Mouse (Mus musculus) midbrain, embryonic 10.5 days (tissue): ENCODE results near the gene Syt9. TPM values are rescaled to one million over a fixed set of nuclear protein-coding genes. Genes with fewer than 3 reads are reported as not detected.

Source experiments
- DNase-seq: peaks from one replicate; pipeline ENCODE4 v3.0.0-alpha.2; 2017; ENCODE audit warnings: low spot score
- H3K27ac ChIP-seq: fragments of 300-500 bp; sonication (generic); replicated peaks from 2 replicates; pipeline ENCODE4 v1.5.1; 2016; ENCODE audit warnings: mild to moderate bottlenecking
- H3K27me3 ChIP-seq: fragments of 300-500 bp; sonication (generic); 2 replicates; pipeline ENCODE4 v1.6.1; 2016; ENCODE audit warnings: low read depth, mild to moderate bottlenecking; ENCODE audit not compliant: poor library complexity, severe bottlenecking
- H3K36me3 ChIP-seq: fragments of 300-500 bp; sonication (generic); 2 replicates; pipeline ENCODE4 v1.6.1; 2016; ENCODE audit warnings: mild to moderate bottlenecking, moderate library complexity
- H3K4me1 ChIP-seq: fragments of 300-500 bp; sonication (generic); 2 replicates; pipeline ENCODE4 v1.6.1; 2016
- H3K4me3 ChIP-seq: fragments of 300-500 bp; sonication (generic); 2 replicates; pipeline ENCODE4 v1.5.1; 2016; ENCODE audit warnings: mild to moderate bottlenecking, moderate library complexity
- H3K9me3 ChIP-seq: fragments of 300-500 bp; sonication (generic); replicated peaks from 2 replicates; pipeline ENCODE4 v1.6.1; 2016; ENCODE audit warnings: mild to moderate bottlenecking
- WGBS: fragments of 180-500 bp; shearing (Covaris S2); methylation state at CpG from one replicate; pipeline ENCODE4 v1.1.7; 2016; 5-methylcytosine and 5-hydroxymethylcytosine counted together
- polyA plus RNA-seq: library from polyadenylated mRNA; unstranded; fragments of >200 nt; fragmentation: Nextera tagmentation; extraction: Ambion mirVana; gene quantifications from 2 replicates; pipeline ENCODE4 v1.2.1, GENCODE M21; 2016

Gene Syt9
- 2.8 and 3.0 TPM in 2 replicates for polyA plus RNA-seq

- Histone ChIP-seq H3K36me3 (no peaks in the 10 kb centered on the region), H3K4me3 (peak within 1 kb of the TSS; percentile 77), H3K27ac (peak within 1 kb of the TSS; percentile 84), H3K9me3 (no peaks in the 10 kb centered on the region), H3K27me3 (peaks cover 67% of the 10 kb centered on the region), H3K4me1 (peaks cover 12% of the 10 kb centered on the region)
- DNase-seq: peak; percentile 56
- WGBS: under 1% methylated on average over 93 of the region's 102 CpGs
These were observed at the start of gene Syt9 for GRCm38 (mm10) chr7:107370232-107371125. Syt9 (plus strand) TSS chr7:107370728.

- Histone ChIP-seq H3K27ac (no peak overlapping the region), H3K4me1 (no peaks in the 10 kb centered on the region), H3K27me3 (no peaks in the 10 kb centered on the region), H3K4me3 (no peak overlapping the region), H3K9me3 (no peaks in the 10 kb centered on the region), H3K36me3 (no peaks in the 10 kb centered on the region)
- 91% methylated on average over 5 of the region's 5 CpGs for WGBS
- DNase-seq: no peak
These were observed 31.5 kb upstream of the Syt9 start for GRCm38 (mm10) chr7:107339013-107339412.

GRCm38 (mm10) chr7:107339560-107340057 is 30.9 kb upstream of the Syt9 start:
- Histone ChIP-seq H3K36me3 (no peaks in the 10 kb centered on the region), H3K27ac (no peak overlapping the region), H3K9me3 (no peaks in the 10 kb centered on the region), H3K27me3 (no peaks in the 10 kb centered on the region), H3K4me3 (no peak overlapping the region), H3K4me1 (no peaks in the 10 kb centered on the region)
- no peak for DNase-seq
- 54% methylated on average over 3 of the region's 3 CpGs for WGBS

GRCm38 (mm10) chr7:107340221-107340620 is 30.3 kb upstream of the Syt9 start:
- 78% methylated on average over 1 of the region's 1 CpGs for WGBS
- Histone ChIP-seq H3K27me3 (no peaks in the 10 kb centered on the region), H3K27ac (no peak overlapping the region), H3K9me3 (no peaks in the 10 kb centered on the region), H3K4me3 (no peak overlapping the region), H3K4me1 (no peaks in the 10 kb centered on the region), H3K36me3 (no peaks in the 10 kb centered on the region)
- DNase-seq: no peak

GRCm38 (mm10) chr7:107341519-107342190 is 28.9 kb upstream of the Syt9 start:
- WGBS: 69% methylated on average over 8 of the region's 8 CpGs
- no peak for DNase-seq
- H3K4me3 ChIP-seq: no peak overlapping the region
- no peak overlapping the region for H3K27ac ChIP-seq
- H3K27me3 ChIP-seq: no peaks in the 10 kb centered on the region
- no peaks in the 10 kb centered on the region for H3K36me3 ChIP-seq
- H3K9me3 ChIP-seq: no peaks in the 10 kb centered on the region
- H3K4me1 ChIP-seq: no peaks in the 10 kb centered on the region

GRCm38 (mm10) chr7:107349201-107349600 is 21.3 kb upstream of the Syt9 start:
- Histone ChIP-seq H3K4me1 (no peaks in the 10 kb centered on the region), H3K36me3 (no peaks in the 10 kb centered on the region), H3K4me3 (no peak overlapping the region), H3K27ac (no peak overlapping the region), H3K27me3 (no peaks in the 10 kb centered on the region), H3K9me3 (no peaks in the 10 kb centered on the region)
- DNase-seq: no peak
- 79% methylated on average over 1 of the region's 1 CpGs for WGBS

GRCm38 (mm10) chr7:107362153-107362552 is 8.4 kb upstream of the Syt9 start:
- DNase-seq: no peak

GRCm38 (mm10) chr7:107362634-107363033 is 7.9 kb upstream of the Syt9 start:
- H3K9me3 ChIP-seq: no peaks in the 10 kb centered on the region
- H3K36me3 ChIP-seq: no peaks in the 10 kb centered on the region
- H3K4me3 ChIP-seq: no peak overlapping the region
- H3K27ac ChIP-seq: no peak overlapping the region
- 79% methylated on average over 3 of the region's 3 CpGs for WGBS
- no peaks in the 10 kb centered on the region for H3K4me1 ChIP-seq
- H3K27me3 ChIP-seq: peaks cover 4% of the 10 kb centered on the region; the same call in 1 of the 2 replicates
- DNase-seq: no peak

More at GRCm38 (mm10) chr7:107362153-107362552, 8.4 kb upstream of the Syt9 start:
- H3K36me3 ChIP-seq: no peaks in the 10 kb centered on the region
- WGBS: 93% methylated on average over 3 of the region's 3 CpGs
- H3K9me3 ChIP-seq: no peaks in the 10 kb centered on the region
- H3K4me3 ChIP-seq: no peak overlapping the region
- H3K27ac ChIP-seq: no peak overlapping the region
- H3K27me3 ChIP-seq: no peaks in the 10 kb centered on the region
- no peaks in the 10 kb centered on the region for H3K4me1 ChIP-seq

- H3K27me3 ChIP-seq: peaks cover 67% of the 10 kb centered on the region
- 2% methylated on average over 45 of the region's 45 CpGs for WGBS
- peak overlapping the region; percentile 84 for H3K27ac ChIP-seq
- peak overlapping the region; percentile 77 for H3K4me3 ChIP-seq
- peak; percentile 63 for DNase-seq
- no peaks in the 10 kb centered on the region for H3K36me3 ChIP-seq
- no peaks in the 10 kb centered on the region for H3K9me3 ChIP-seq
- H3K4me1 ChIP-seq: peaks cover 12% of the 10 kb centered on the region
These were observed 795 bp downstream of the Syt9 start for GRCm38 (mm10) chr7:107371126-107371920.

GRCm38 (mm10) chr7:107380562-107380961 is 10.0 kb downstream of the Syt9 start:
- H3K9me3 ChIP-seq: no peaks in the 10 kb centered on the region

GRCm38 (mm10) chr7:107389604-107390003 is 19.1 kb downstream of the Syt9 start:
- Histone ChIP-seq H3K4me1 (no peaks in the 10 kb centered on the region), H3K27ac (no peak overlapping the region), H3K36me3 (no peaks in the 10 kb centered on the region), H3K4me3 (no peak overlapping the region), H3K9me3 (no peaks in the 10 kb centered on the region), H3K27me3 (no peaks in the 10 kb centered on the region)
- DNase-seq: no peak

More at GRCm38 (mm10) chr7:107380562-107380961, 10.0 kb downstream of the Syt9 start:
- Histone ChIP-seq H3K36me3 (no peaks in the 10 kb centered on the region), H3K4me1 (no peaks in the 10 kb centered on the region), H3K27me3 (no peaks in the 10 kb centered on the region), H3K27ac (no peak overlapping the region), H3K4me3 (no peak overlapping the region)
- WGBS: 91% methylated on average over 5 of the region's 5 CpGs
- DNase-seq: no peak

GRCm38 (mm10) chr7:107392749-107393148 is 22.2 kb downstream of the Syt9 start:
- DNase-seq: no peak
- Histone ChIP-seq H3K36me3 (no peaks in the 10 kb centered on the region), H3K4me3 (no peak overlapping the region), H3K4me1 (no peaks in the 10 kb centered on the region), H3K9me3 (no peaks in the 10 kb centered on the region), H3K27ac (no peak overlapping the region), H3K27me3 (no peaks in the 10 kb centered on the region)
- 69% methylated on average over 2 of the region's 2 CpGs for WGBS
